Mouse (Mus musculus): Measurements from ENCODE around the gene Nxn.

- no peak for TF ChIP-seq POLR2A (IDR thresholded peaks at IDR 0.05; ENCODE audit: low read depth, low read length)
- no peak for TF ChIP-seq CTCF (IDR thresholded peaks at IDR 0.05; ENCODE audit: extremely low read depth, insufficient read length, insufficient replicate concordance, low read depth, low read length)
Observed at GRCm38 (mm10) chr11:76337236-76337635, 61.7 kb downstream of the Nxn start.
